Comparison of ENCODE assay signal across 19 mouse cellular contexts in the genomic region with DNA sequence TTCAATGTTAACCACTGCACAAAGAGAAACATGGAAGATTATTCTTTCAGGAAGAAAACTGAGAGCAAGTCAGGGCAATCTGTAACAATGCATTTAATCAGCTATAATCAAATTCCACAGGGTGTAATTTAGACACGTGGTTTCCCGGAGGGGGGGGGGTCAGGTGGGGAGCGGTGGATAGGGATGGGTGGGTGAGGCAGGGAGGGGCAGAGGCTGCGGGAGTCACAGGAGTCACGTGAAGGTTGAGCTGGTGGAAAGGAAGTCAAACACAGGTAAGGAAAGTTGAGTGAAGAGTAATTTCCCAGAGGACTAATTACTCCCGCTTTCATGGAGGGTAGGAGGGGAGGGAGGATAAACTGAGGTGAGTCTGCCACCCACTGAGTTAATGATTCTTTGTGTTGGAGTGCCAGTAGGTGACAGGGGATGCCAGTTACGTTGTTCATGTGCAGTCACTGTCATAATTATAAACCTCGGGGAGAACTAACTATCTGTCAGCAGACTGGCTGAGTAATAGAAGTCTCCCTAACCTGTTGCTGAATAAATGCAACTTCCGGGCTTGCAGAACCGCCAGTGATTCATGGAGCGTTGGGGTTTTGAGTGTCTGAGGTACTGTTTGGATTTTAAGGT. TPM values are rescaled to one million over a fixed set of nuclear protein-coding genes. Genes with fewer than 3 reads are reported as not detected.
DNase-seq lines count a peak whose midpoint lies in the region; ATAC-seq lines count a peak whose summit lies in the region.
"Had no signal": no experiment of that assay in that cellular context is flagged by ENCODE, and none has a peak within 500 bp of the region (broad histone marks: within the 10 kb centered on the region; RNA-seq: fewer than 3 reads in every experiment).

No protein-coding gene starts in this region.

- H3K4me1 ChIP-seq in forebrain, embryonic 16.5 days (replicated peaks; ENCODE audit: control insufficient read depth, insufficient read depth, low read length): no peaks in the 10 kb centered on the region
- H3K4me1 ChIP-seq in forebrain, embryonic 11.5 days (replicated peaks; ENCODE audit: control insufficient read depth, insufficient read depth, low read length): no peaks in the 10 kb centered on the region
- H3K4me1 ChIP-seq in intestine, embryonic 16.5 days (ENCODE audit: control insufficient read depth, insufficient read depth, low read length): no peaks in the 10 kb centered on the region; the same call in 1 of the 2 replicates
- 0 out of 2 replicates have a peak, but pooled peaks cover 4% of the 10 kb centered on the region for H3K4me1 ChIP-seq in stomach, embryonic 14.5 days (ENCODE audit: control insufficient read depth, insufficient read depth, low read length)
- H3K4me1 ChIP-seq: midbrain, embryonic 15.5 days had no signal

- no peak overlapping the region for H3K27ac ChIP-seq in forebrain, embryonic 16.5 days (ENCODE audit: low read length)
- no peak overlapping the region for H3K27ac ChIP-seq in forebrain, embryonic 11.5 days (ENCODE audit: low read depth, low read length)
- H3K27ac ChIP-seq in intestine, embryonic 16.5 days (ENCODE audit: low read length): no peak overlapping the region
- no peak overlapping the region for H3K27ac ChIP-seq in stomach, embryonic 14.5 days (ENCODE audit: low read length)
- H3K27ac ChIP-seq: midbrain, embryonic 15.5 days had no signal

- H3K4me2 ChIP-seq in forebrain, embryonic 16.5 days (ENCODE audit: low read length): no peak overlapping the region
- no peak overlapping the region for H3K4me2 ChIP-seq in forebrain, embryonic 11.5 days (ENCODE audit: low read depth, low read length, severe bottlenecking)
- H3K4me2 ChIP-seq in intestine, embryonic 16.5 days (ENCODE audit: low read depth, low read length): no peak overlapping the region
- H3K4me2 ChIP-seq in stomach, embryonic 14.5 days (replicated peaks; ENCODE audit: low read depth, low read length): no peak overlapping the region
- H3K4me2 ChIP-seq: heart, embryonic 12.5 days; midbrain, embryonic 15.5 days had no signal

- no peak overlapping the region for H3K4me3 ChIP-seq in forebrain, embryonic 16.5 days (replicated peaks; ENCODE audit: low read length)
- no peak overlapping the region for H3K4me3 ChIP-seq in forebrain, embryonic 11.5 days (ENCODE audit: low read depth, low read length)
- H3K4me3 ChIP-seq in intestine, embryonic 16.5 days (ENCODE audit: low read length): no peak overlapping the region
- H3K4me3 ChIP-seq in stomach, embryonic 14.5 days (ENCODE audit: low read depth, low read length): no peak overlapping the region
- H3K4me3 ChIP-seq: heart, embryonic 12.5 days; midbrain, embryonic 15.5 days had no signal

- peak; percentile 57 for ATAC-seq in forebrain, embryonic 16.5 days
- no peak for ATAC-seq in forebrain, embryonic 11.5 days (replicated peaks; ENCODE audit: low FRiP score)
- ATAC-seq in intestine, embryonic 16.5 days: peak; percentile 39
- peak; percentile 34; the same call in 1 of the 2 replicates for ATAC-seq in stomach, embryonic 14.5 days (ENCODE audit: insufficient number of reproducible peaks, insufficient read depth, low FRiP score, low read depth)
- ATAC-seq: forebrain, embryonic 14.5 days; hindbrain, embryonic 16.5 days; midbrain, embryonic 15.5 days had no signal

- no peaks in the 10 kb centered on the region for H3K36me3 ChIP-seq in forebrain, embryonic 16.5 days (ENCODE audit: control insufficient read depth, insufficient read depth)
- H3K36me3 ChIP-seq in forebrain, embryonic 11.5 days (ENCODE audit: control insufficient read depth, insufficient read depth, low read length): no peaks in the 10 kb centered on the region
- no peaks in the 10 kb centered on the region for H3K36me3 ChIP-seq in intestine, embryonic 16.5 days (ENCODE audit: control insufficient read depth, insufficient read depth, low read length)
- H3K36me3 ChIP-seq in stomach, embryonic 14.5 days (ENCODE audit: control insufficient read depth, insufficient read depth, low read length): no peaks in the 10 kb centered on the region
- H3K36me3 ChIP-seq: heart, embryonic 12.5 days; midbrain, embryonic 15.5 days had no signal

- WGBS in forebrain, embryonic 16.5 days: 68% methylated on average over 11 of the region's 11 CpGs
- WGBS in forebrain, embryonic 11.5 days: 74% methylated on average over 11 of the region's 11 CpGs
- WGBS in intestine, embryonic 16.5 days: 44% methylated on average over 11 of the region's 11 CpGs
- WGBS in stomach, embryonic 14.5 days: 44% methylated on average over 11 of the region's 11 CpGs

- no peak for DNase-seq in forebrain, embryonic 11.5 days (ENCODE audit: low spot score)
- DNase-seq in lung, adult 18-20 months: peak; percentile 24 to 56
- no peak for DNase-seq in lung, postnatal 14 days
- no peak for DNase-seq in layer of hippocampus, adult 9-10 months (ENCODE audit: low spot score)
- no peak for DNase-seq in thymus, postnatal 14 days
- DNase-seq: adrenal gland, adult 2 months; cerebellum, adult 18-20 months; heart, postnatal 4 days; layer of hippocampus, postnatal 36 days; lung, adult 2 months; thymus, postnatal 4 days had no signal

- no peaks in the 10 kb centered on the region for H3K9me3 ChIP-seq in forebrain, embryonic 16.5 days (ENCODE audit: control insufficient read depth, low read length)
- no peaks in the 10 kb centered on the region for H3K9me3 ChIP-seq in forebrain, embryonic 11.5 days (ENCODE audit: control insufficient read depth, low read length)
- H3K9me3 ChIP-seq in intestine, embryonic 16.5 days (ENCODE audit: control insufficient read depth, low read length): no peaks in the 10 kb centered on the region
- no peaks in the 10 kb centered on the region for H3K9me3 ChIP-seq in stomach, embryonic 14.5 days (ENCODE audit: control insufficient read depth, low read depth, low read length)
- H3K9me3 ChIP-seq: heart, embryonic 12.5 days; midbrain, embryonic 15.5 days had no signal

- H3K9ac ChIP-seq in forebrain, embryonic 16.5 days (replicated peaks; ENCODE audit: low read depth, low read length): no peak overlapping the region
- no peak overlapping the region for H3K9ac ChIP-seq in forebrain, embryonic 11.5 days (ENCODE audit: low read length)
- 0 out of 2 replicates have a peak overlapping the region, but pooled peaks have one; percentile 16 for H3K9ac ChIP-seq in intestine, embryonic 16.5 days (ENCODE audit: low read depth, low read length)
- H3K9ac ChIP-seq in stomach, embryonic 14.5 days (replicated peaks; ENCODE audit: low read depth, low read length): no peak overlapping the region
- H3K9ac ChIP-seq: heart, embryonic 12.5 days; midbrain, embryonic 15.5 days had no signal

- no peaks in the 10 kb centered on the region for H3K27me3 ChIP-seq in forebrain, embryonic 16.5 days (replicated peaks; ENCODE audit: control insufficient read depth, insufficient read depth, low read length)
- no peaks in the 10 kb centered on the region for H3K27me3 ChIP-seq in forebrain, embryonic 11.5 days (ENCODE audit: control insufficient read depth, insufficient read depth, low read length)
- no peaks in the 10 kb centered on the region for H3K27me3 ChIP-seq in intestine, embryonic 16.5 days (replicated peaks; ENCODE audit: control insufficient read depth, insufficient read depth, low read length)
- H3K27me3 ChIP-seq in stomach, embryonic 14.5 days (ENCODE audit: control insufficient read depth, insufficient read depth, low read length): no peaks in the 10 kb centered on the region
- H3K27me3 ChIP-seq: heart, embryonic 12.5 days; midbrain, embryonic 15.5 days had no signal

RNA-seq across cellular contexts. Expression of gene Sema4f, which starts 60.0 kb away (rescaled TPM):
- polyA plus RNA-seq in forebrain, embryonic 16.5 days (2015; fragmentation: Nextera tagmentation; extraction: Ambion mirVana): 16.3 and 18.7 TPM in 2 replicates
- polyA plus RNA-seq in forebrain, embryonic 11.5 days (2014; fragmentation: Nextera tagmentation; extraction: Ambion mirVana): 2.0 and 2.2 TPM in 2 replicates
- 1.2 and 1.5 TPM in 2 replicates for polyA plus RNA-seq in intestine, embryonic 16.5 days (2015; fragmentation: Nextera tagmentation; extraction: Ambion mirVana)
- polyA plus RNA-seq in stomach, embryonic 14.5 days (2014; fragmentation: Nextera tagmentation; extraction: Ambion mirVana): 1.8 and 1.9 TPM in 2 replicates
- polyA plus RNA-seq: liver, adult 2 months had no signal

Comparison
In these comparisons a context has a peak if more than half of its experiments do, and no peak if none do; other contexts are left out.
1. DNase-seq: peak in lung, adult 18-20 months (2 of 2); none in forebrain, embryonic 11.5 days (single experiment), lung, postnatal 14 days (single experiment), layer of hippocampus, adult 9-10 months (single experiment) and thymus, postnatal 14 days (single experiment).